Mouse (Mus musculus) liver, adult 2 months (tissue): ENCODE results near the gene Cd93. TPM values are rescaled to one million over a fixed set of nuclear protein-coding genes. Genes with fewer than 3 reads are reported as not detected.

Source experiments
- DNase-seq: peaks from one replicate; pipeline ENCODE4 v3.0.0-alpha.2; 2011; ENCODE audit warnings: low read depth, low spot score; ENCODE audit errors: extremely low read depth
- H3K27ac ChIP-seq: fragments of 200-500 bp; replicated peaks from 2 replicates; pipeline ENCODE4 v1.5.1; 2012; ENCODE audit warnings: low read depth, mild to moderate bottlenecking, control low read depth, inconsistent platforms, low read length; ENCODE audit not compliant: insufficient read depth
- H3K27me3 ChIP-seq: fragments of 200-500 bp; 2 replicates; pipeline ENCODE4 v1.6.1; 2012; ENCODE audit warnings: mild to moderate bottlenecking, moderate library complexity, low read length, inconsistent platforms; ENCODE audit not compliant: control insufficient read depth, insufficient read depth
- H3K36me3 ChIP-seq: fragments of 200-500 bp; 2 replicates; pipeline ENCODE4 v1.6.1; 2012; ENCODE audit warnings: low read length, inconsistent platforms; ENCODE audit not compliant: control insufficient read depth, insufficient read depth
- H3K4me1 ChIP-seq: fragments of 200-500 bp; 2 replicates; pipeline ENCODE4 v1.6.1; 2011; ENCODE audit warnings: low read length; ENCODE audit not compliant: control insufficient read depth, insufficient read depth
- H3K4me3 ChIP-seq: fragments of 200-500 bp; 2 replicates; pipeline ENCODE4 v1.5.1; 2011; ENCODE audit warnings: low read depth, mild to moderate bottlenecking, control low read depth, low read length, moderate library complexity; ENCODE audit not compliant: insufficient read depth
- H3K79me2 ChIP-seq: fragments of 200-500 bp; 2 replicates; pipeline ENCODE4 v1.6.1; 2012; ENCODE audit warnings: inconsistent platforms, mild to moderate bottlenecking, low read length, moderate library complexity; ENCODE audit not compliant: control insufficient read depth, insufficient read depth
- H3K9ac ChIP-seq: fragments of 200-500 bp; 2 replicates; pipeline ENCODE4 v1.6.1; 2012; ENCODE audit warnings: low read depth, mild to moderate bottlenecking, control low read depth, inconsistent platforms, low read length
- CTCF ChIP-seq: fragments of 200-500 bp; IDR thresholded peaks from 2 replicates; pipeline ENCODE4 v1.5.1; 2011; ENCODE audit warnings: low read depth, low read length, control low read depth
- POLR2A ChIP-seq: fragments of 200-500 bp; IDR thresholded peaks from 2 replicates; pipeline ENCODE4 v1.6.1; 2011; ENCODE audit warnings: low read length, control low read depth; ENCODE audit not compliant: insufficient read depth; ENCODE audit errors: extremely low read depth
- WGBS: fragments of 180-500 bp; shearing (Covaris S2); methylation state at CpG from one replicate; pipeline ENCODE4 v1.1.7; 2018; 5-methylcytosine and 5-hydroxymethylcytosine counted together
- polyA plus RNA-seq: library from polyadenylated mRNA; depleted of rRNA; stranded (reverse); fragments of >200 nt; gene quantifications from 2 replicates; pipeline ENCODE4 v1.2.3, GENCODE M21; 2012; rRNA removed
- total RNA-seq: library from RNA; depleted of rRNA; stranded (reverse); fragments of >200 nt; gene quantifications from 2 replicates; pipeline ENCODE4 v1.2.3, GENCODE M21; 2014; rRNA removed

Cd93 gene
- total RNA-seq (3.0 and 4.0 TPM in 2 replicates), polyA plus RNA-seq (1.1 TPM in 2 replicates)

- no peak for DNase-seq
- peak within 1 kb of the TSS; percentile 51 for H3K27ac ChIP-seq
- H3K79me2 ChIP-seq, result no peaks in the 10 kb centered on the region
- H3K27me3 ChIP-seq, result no peaks in the 10 kb centered on the region
- H3K4me1 ChIP-seq, result no peaks in the 10 kb centered on the region
- TF ChIP-seq CTCF (no peak), POLR2A (no peak)
- H3K4me3 ChIP-seq, result peak within 1 kb of the TSS; percentile 65
- no peaks in the 10 kb centered on the region for H3K36me3 ChIP-seq
- 49% methylated on average over 13 of the region's 13 CpGs for WGBS
- H3K9ac ChIP-seq, result peak within 1 kb of the TSS; percentile 33
Observed at GRCm38 (mm10) chr2:148443249-148443958, at the start of gene Cd93. Gene Cd93, minus strand, starts transcription at chr2:148443563.

- H3K27me3 ChIP-seq, result no peaks in the 10 kb centered on the region
- H3K9ac ChIP-seq, result no peak overlapping the region
- H3K27ac ChIP-seq, result no peak overlapping the region
- H3K4me1 ChIP-seq, result peaks cover 10% of the 10 kb centered on the region
- no peaks in the 10 kb centered on the region for H3K79me2 ChIP-seq
- WGBS, result 16% methylated on average over 4 of the region's 4 CpGs
- TF ChIP-seq POLR2A (no peak), CTCF (no peak)
- peak; percentile 97 for DNase-seq
- no peaks in the 10 kb centered on the region for H3K36me3 ChIP-seq
- H3K4me3 ChIP-seq, result no peak overlapping the region
Observed at GRCm38 (mm10) chr2:148492108-148492507, 48.7 kb upstream of the Cd93 start.

GRCm38 (mm10) chr2:148490150-148490549 lies 46.8 kb upstream of the Cd93 start:
- WGBS, result 84% methylated on average over 6 of the region's 6 CpGs
- peaks cover 6% of the 10 kb centered on the region for H3K4me1 ChIP-seq

GRCm38 (mm10) chr2:148488885-148489284 lies 45.5 kb upstream of the Cd93 start:
- TF ChIP-seq POLR2A (no peak), CTCF (no peak)
- whole genome bisulfite sequencing, result 91% methylated on average over 2 of the region's 2 CpGs
- no peak overlapping the region for H3K4me3 ChIP-seq
- H3K27me3 ChIP-seq, result no peaks in the 10 kb centered on the region
- H3K27ac ChIP-seq, result no peak overlapping the region
- no peaks in the 10 kb centered on the region for H3K79me2 ChIP-seq
- H3K9ac ChIP-seq, result no peak overlapping the region
- peaks cover 6% of the 10 kb centered on the region for H3K4me1 ChIP-seq
- no peak for DNase-seq
- no peaks in the 10 kb centered on the region for H3K36me3 ChIP-seq

More at GRCm38 (mm10) chr2:148490150-148490549, 46.8 kb upstream of the Cd93 start:
- H3K4me3 ChIP-seq, result no peak overlapping the region
- no peak overlapping the region for H3K27ac ChIP-seq
- H3K79me2 ChIP-seq, result no peaks in the 10 kb centered on the region
- H3K27me3 ChIP-seq, result no peaks in the 10 kb centered on the region
- TF ChIP-seq CTCF (no peak), POLR2A (no peak)
- DNase-seq, result no peak
- H3K9ac ChIP-seq, result no peak overlapping the region
- no peaks in the 10 kb centered on the region for H3K36me3 ChIP-seq

- H3K27me3 ChIP-seq, result no peaks in the 10 kb centered on the region
- no peak for DNase-seq
- no peak overlapping the region for H3K4me3 ChIP-seq
- H3K36me3 ChIP-seq, result no peaks in the 10 kb centered on the region
- no peak overlapping the region for H3K9ac ChIP-seq
- WGBS, result 96% methylated on average over 4 of the region's 4 CpGs
- no peaks in the 10 kb centered on the region for H3K79me2 ChIP-seq
- TF ChIP-seq CTCF (no peak), POLR2A (no peak)
- H3K27ac ChIP-seq, result no peak overlapping the region
- no peaks in the 10 kb centered on the region for H3K4me1 ChIP-seq
Observed at GRCm38 (mm10) chr2:148485576-148485975, 42.2 kb upstream of the Cd93 start.

GRCm38 (mm10) chr2:148480376-148480775 lies 37.0 kb upstream of the Cd93 start:
- no peak overlapping the region for H3K27ac ChIP-seq
- H3K4me3 ChIP-seq, result no peak overlapping the region
- H3K4me1 ChIP-seq, result no peaks in the 10 kb centered on the region
- no peak for DNase-seq
- H3K79me2 ChIP-seq, result no peaks in the 10 kb centered on the region
- TF ChIP-seq CTCF, result no peak
- H3K9ac ChIP-seq, result no peak overlapping the region
- H3K36me3 ChIP-seq, result no peaks in the 10 kb centered on the region
- 85% methylated on average over 8 of the region's 8 CpGs for WGBS
- no peaks in the 10 kb centered on the region for H3K27me3 ChIP-seq
